In the genomic region with DNA sequence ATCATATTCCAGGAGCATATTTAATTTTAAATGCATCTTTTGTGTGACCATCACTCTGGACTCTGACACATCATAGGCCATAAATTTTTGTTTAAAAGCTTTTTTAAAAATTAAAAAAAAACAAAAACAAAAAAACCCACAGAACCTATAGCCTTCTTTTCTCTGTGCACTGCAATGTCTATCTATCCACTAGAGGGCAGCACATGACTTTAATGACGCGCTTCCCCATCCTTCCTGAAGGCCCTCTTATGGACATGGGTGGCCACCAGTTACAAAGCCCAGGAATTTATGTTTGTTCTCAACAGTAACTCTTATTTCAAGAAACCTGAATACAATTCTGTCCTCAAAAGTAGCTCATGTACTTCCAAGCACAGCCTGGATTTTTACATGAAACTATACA, we compare ENCODE assay signal across 9 mouse cellular contexts. TPM values are rescaled to one million over a fixed set of nuclear protein-coding genes. Genes with fewer than 3 reads are reported as not detected.
DNase-seq lines count a peak whose midpoint lies in the region; ATAC-seq and TF ChIP-seq lines count a peak whose summit lies in the region.
"Had no signal": no experiment of that assay in that cellular context is flagged by ENCODE, and none has a peak within 500 bp of the region (broad histone marks: within the 10 kb centered on the region; RNA-seq: fewer than 3 reads in every experiment).

No protein-coding gene starts in this region.

- peak; percentile 29 for DNase-seq in gastrocnemius, adult 2 months
- no peak for DNase-seq in gastrocnemius, postnatal 25 days
- DNase-seq in MEL (ENCODE audit: low read depth, low spot score), result peak; percentile 71
- DNase-seq in cerebellum, adult 2 months, result peak; percentile 38 to 58
- DNase-seq in frontal cortex, adult 2 months (ENCODE audit: extremely low spot score in 1 of 2, low spot score in 1 of 2), result peak; percentile 35 to 87
- peak; percentile 61 for DNase-seq in kidney, adult 9 months
- peak; percentile 93 for DNase-seq in lung, embryonic 14.5 days
- peak; percentile 91 for DNase-seq in retina, embryonic 14.5 days (ENCODE audit: low spot score)

- peak; percentile 85 for TF ChIP-seq CTCF in gastrocnemius, adult 2 months (IDR thresholded peaks at IDR 0.05)
- peak; percentile 50 to 88 (median 65) for TF ChIP-seq CTCF in MEL (IDR thresholded peaks at IDR 0.05 in 2 of 3, conservative IDR thresholded peaks at IDR 0.05 in 1 of 3; ENCODE audit: control insufficient read depth in 1 of 3, insufficient read depth in 1 of 3, low read depth in 2 of 3, low read length in 3 of 3, poor library complexity in 1 of 3, severe bottlenecking in 1 of 3)
- peak; percentile 72; the same call in 1 of the 2 replicates for TF ChIP-seq CTCF in cerebellum, adult 2 months (IDR thresholded peaks at IDR 0.05; ENCODE audit: borderline replicate concordance, insufficient read depth, low read depth, low read length)
- TF ChIP-seq CTCF in lung, embryonic 14.5 days (IDR thresholded peaks at IDR 0.05; ENCODE audit: low read depth), result peak; percentile 87

- no peaks in the 10 kb centered on the region; a peak in 1 of 4 replicates for H3K4me1 ChIP-seq in MEL (ENCODE audit: control insufficient read depth in 1 of 2, insufficient read depth in 2 of 2, low read length in 2 of 2)
- H3K4me1 ChIP-seq in cerebellum, adult 2 months (ENCODE audit: control insufficient read depth, insufficient read depth, low read length), result no peaks in the 10 kb centered on the region
- H3K4me1 ChIP-seq in lung, embryonic 14.5 days (ENCODE audit: insufficient read depth), result no peaks in the 10 kb centered on the region
- H3K4me1 ChIP-seq: limb, embryonic 15.5 days had no signal

- H3K36me3 ChIP-seq in MEL (ENCODE audit: control insufficient read depth in 1 of 2, insufficient read depth in 2 of 2, low read length in 2 of 2), result no peaks in the 10 kb centered on the region; a peak in 1 of 4 replicates
- no peaks in the 10 kb centered on the region for H3K36me3 ChIP-seq in lung, embryonic 14.5 days (ENCODE audit: insufficient read depth)
- H3K36me3 ChIP-seq: limb, embryonic 15.5 days had no signal

- ATAC-seq in lung, embryonic 14.5 days (ENCODE audit: insufficient read depth), result peak; percentile 85; the same call in 1 of the 2 replicates

- no peak overlapping the region for H3K4me2 ChIP-seq in lung, embryonic 14.5 days
- H3K4me2 ChIP-seq: limb, embryonic 15.5 days had no signal

- intact Hi-C loops in gastrocnemius, adult 2 months (cut with DNase I), result loop anchor here (1.0 to 2.0 kb wide), 2 partner anchors 159 to 360 kb away; no protein-coding TSS in a partner anchor

- WGBS in cerebellum, adult 2 months, result 10% methylated on average over 2 of the region's 2 CpGs
- 3% methylated on average over 2 of the region's 2 CpGs for WGBS in lung, embryonic 14.5 days

- H3K79me2 ChIP-seq in MEL (ENCODE audit: control insufficient read depth, insufficient read depth, low read length, poor library complexity), result no peaks in the 10 kb centered on the region

- TF ChIP-seq EP300 in MEL (IDR thresholded peaks at IDR 0.05; ENCODE audit: low read depth in 1 of 2, low read length in 2 of 2), result no peak

- H3K27me3 ChIP-seq in MEL (ENCODE audit: control insufficient read depth in 1 of 2, insufficient read depth in 2 of 2, low read length in 2 of 2), result 0 out of 4 replicates have a peak, but pooled peaks cover 0 to 2% of the 10 kb centered on the region in 2 experiments
- H3K27me3 ChIP-seq in cerebellum, adult 2 months (ENCODE audit: control insufficient read depth, insufficient read depth, low read length), result no peaks in the 10 kb centered on the region
- no peaks in the 10 kb centered on the region for H3K27me3 ChIP-seq in lung, embryonic 14.5 days (ENCODE audit: insufficient read depth, low read length)
- H3K27me3 ChIP-seq: limb, embryonic 15.5 days had no signal

- H3K9me3 ChIP-seq in MEL (replicated peaks; ENCODE audit: insufficient read depth, low read length), result no peaks in the 10 kb centered on the region
- no peaks in the 10 kb centered on the region for H3K9me3 ChIP-seq in lung, embryonic 14.5 days (ENCODE audit: low read depth, low read length)
- H3K9me3 ChIP-seq: limb, embryonic 15.5 days had no signal

- peak; percentile 88 for TF ChIP-seq RAD21 in MEL (IDR thresholded peaks at IDR 0.05; ENCODE audit: low read depth, low read length)

- H3K4me3 ChIP-seq in gastrocnemius, adult 2 months, result no peak overlapping the region
- no peak overlapping the region for H3K4me3 ChIP-seq in MEL (ENCODE audit: control insufficient read depth in 1 of 2, insufficient read depth in 1 of 2, low read depth in 2 of 2, low read length in 2 of 2)
- H3K4me3 ChIP-seq in cerebellum, adult 2 months (replicated peaks; ENCODE audit: insufficient read depth, low read depth, low read length), result no peak overlapping the region
- no peak overlapping the region for H3K4me3 ChIP-seq in lung, embryonic 14.5 days (ENCODE audit: low read depth, low read length)
- H3K4me3 ChIP-seq: limb, embryonic 15.5 days had no signal

- no peak for TF ChIP-seq POLR2A in MEL (IDR thresholded peaks at IDR 0.05; ENCODE audit: control insufficient read depth in 1 of 2, insufficient read depth in 1 of 2, low read depth in 1 of 2, low read length in 2 of 2, poor library complexity in 1 of 2)
- no peak for TF ChIP-seq POLR2A in cerebellum, adult 2 months (IDR thresholded peaks at IDR 0.05; ENCODE audit: borderline replicate concordance, insufficient read depth, low read length)

- H3K9ac ChIP-seq in MEL (ENCODE audit: control insufficient read depth, low read depth, low read length, poor library complexity, severe bottlenecking), result no peak overlapping the region
- no peak overlapping the region for H3K9ac ChIP-seq in lung, embryonic 14.5 days
- H3K9ac ChIP-seq: limb, embryonic 15.5 days had no signal

- no peak overlapping the region for H3K27ac ChIP-seq in gastrocnemius, adult 2 months
- no peak overlapping the region for H3K27ac ChIP-seq in MEL (ENCODE audit: control insufficient read depth, low read depth, low read length)
- H3K27ac ChIP-seq in cerebellum, adult 2 months (ENCODE audit: insufficient read depth, low read length), result no peak overlapping the region
- H3K27ac ChIP-seq in lung, embryonic 14.5 days (ENCODE audit: low read depth), result no peak overlapping the region
- H3K27ac ChIP-seq: limb, embryonic 15.5 days had no signal

TF ChIP-seq in MEL, 35 proteins besides CTCF, POLR2A, EP300 and RAD21:
- peak; percentile 71 for TF ChIP-seq ZNF384 (IDR thresholded peaks at IDR 0.05; ENCODE audit: low read depth, low read length)
- peak; percentile 83 for TF ChIP-seq ZC3H11A (IDR thresholded peaks at IDR 0.05; ENCODE audit: low read depth, low read length)
- no peak for TF ChIP-seq POLR2AphosphoS2 (IDR thresholded peaks at IDR 0.05; ENCODE audit: low read length)
- peak; percentile 81 for TF ChIP-seq SMC3 (IDR thresholded peaks at IDR 0.05; ENCODE audit: low read depth, low read length)

RNA-seq across cellular contexts. Expression of a gene that starts 8.5 kb away (rescaled TPM):
- not detected for total RNA-seq in gastrocnemius, adult 2 months (2021)
- total RNA-seq in gastrocnemius, postnatal 25 days (2021), result not detected
- not detected in 2 replicates for total RNA-seq in MEL (2012; rRNA removed)
- polyA plus RNA-seq in MEL (2012; ENCODE audit: insufficient read depth in 1 of 2, insufficient read length in 2 of 2, low read depth in 1 of 2, low replicate concordance in 2 of 2, missing spikeins in 1 of 2), result not detected
- 0.34 and 0.43 TPM in 2 replicates for polyA plus RNA-seq in cerebellum, adult 2 months (2012; rRNA removed)
- 0.36 and 0.70 TPM in 2 replicates for polyA plus RNA-seq in frontal cortex, adult 2 months (2012; rRNA removed)
- polyA plus RNA-seq in lung, embryonic 14.5 days (2014; fragmentation: Nextera tagmentation; extraction: Ambion mirVana), result 0.69 and 1.3 TPM in 2 replicates
- polyA plus RNA-seq: limb, embryonic 15.5 days had no signal

RNA-seq across cellular contexts. Expression of a gene that starts 39.7 kb away (rescaled TPM):
- not detected for total RNA-seq in gastrocnemius, adult 2 months (2021)
- not detected for total RNA-seq in gastrocnemius, postnatal 25 days (2021)
- total RNA-seq in MEL (2012; rRNA removed), result not detected in 2 replicates
- polyA plus RNA-seq in MEL (2012; ENCODE audit: insufficient read depth in 1 of 2, insufficient read length in 2 of 2, low read depth in 1 of 2, low replicate concordance in 2 of 2, missing spikeins in 1 of 2), result not detected
- 2.3 and 2.6 TPM in 2 replicates for polyA plus RNA-seq in cerebellum, adult 2 months (2012; rRNA removed)
- 5.3 and 5.4 TPM in 2 replicates for polyA plus RNA-seq in frontal cortex, adult 2 months (2012; rRNA removed)
- polyA plus RNA-seq in lung, embryonic 14.5 days (2014; fragmentation: Nextera tagmentation; extraction: Ambion mirVana), result not detected in 2 replicates
- polyA plus RNA-seq: limb, embryonic 15.5 days had no signal
